8 mouse cellular contexts compared by ENCODE assay signal in the genomic region with DNA sequence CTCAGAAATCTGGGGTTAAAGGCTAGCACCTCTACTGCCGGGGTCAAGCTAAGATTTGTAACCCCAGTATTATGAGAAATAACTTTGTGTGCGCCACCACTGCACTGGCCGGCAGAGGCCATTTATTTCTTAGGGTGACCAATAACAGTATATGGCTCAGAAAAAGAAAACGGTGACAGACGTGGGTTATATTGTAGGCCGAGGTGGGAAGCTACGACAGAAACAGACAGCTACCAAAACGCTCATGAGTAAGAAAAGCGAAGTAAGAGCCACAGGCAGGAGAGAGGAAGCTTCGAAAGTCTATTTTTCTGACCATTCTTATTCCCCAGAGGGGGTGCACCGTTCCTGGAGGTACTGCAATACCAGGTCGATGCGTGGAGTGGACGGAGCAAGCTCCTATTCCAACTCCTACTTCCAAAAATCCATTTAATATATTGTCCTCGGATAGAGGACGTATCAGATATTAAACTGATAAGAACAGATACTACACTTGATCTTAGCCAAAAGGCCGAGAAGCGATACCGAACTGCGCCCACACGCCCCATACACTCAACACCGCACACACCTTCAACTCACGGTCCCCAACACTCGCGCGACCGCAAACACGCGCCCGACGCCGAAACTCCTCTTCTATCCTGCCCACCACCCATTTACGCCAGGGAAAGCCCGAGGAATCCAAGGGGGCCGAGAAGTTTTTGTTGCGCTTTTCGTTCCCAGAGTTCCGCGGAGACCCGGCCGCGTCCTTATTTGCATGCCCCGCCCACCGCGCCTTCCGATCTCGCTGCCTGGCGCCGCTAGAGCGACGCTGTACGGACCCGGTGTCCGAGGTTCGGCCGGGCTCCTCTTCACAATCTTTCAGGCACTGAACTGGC. TPM values are rescaled to one million over a fixed set of nuclear protein-coding genes. Genes with fewer than 3 reads are reported as not detected.
A peak's percentile ranks its signal among the peaks of the same experiment; 100 is the strongest.
DNase-seq lines count a peak whose midpoint lies in the region; ATAC-seq lines count a peak whose summit lies in the region.
"Not testable (repeated sequence)": the region's sequence is repeated elsewhere in the genome, so short reads cannot be mapped to it uniquely, and the experiment has no call there.

No protein-coding gene starts in this region.

- peak; percentile 81 to 85 for DNase-seq in B cell, adult 2 months
- peak; percentile 77 for DNase-seq in kidney, postnatal 14 days
- not testable (repeated sequence) for DNase-seq in liver, embryonic 13.5 days
- DNase-seq in natural killer cell, adult 2 months (ENCODE audit: low spot score in 2 of 2) = peak; percentile 73
- peak; percentile 70 to 90 for DNase-seq in spleen, postnatal 4 days (ENCODE audit: low spot score in 2 of 2)

- WGBS in forebrain, embryonic 12.5 days = under 1% methylated on average over 43 of the region's 56 CpGs
- under 1% methylated on average over 43 of the region's 56 CpGs for WGBS in heart, embryonic 16.5 days
- WGBS in liver, embryonic 13.5 days (ENCODE audit: insufficient replicate concordance) = under 1% methylated on average over 45 of the region's 56 CpGs

- not testable (repeated sequence) for H3K36me3 ChIP-seq in forebrain, embryonic 12.5 days (replicated peaks); heart, embryonic 16.5 days (ENCODE audit: control insufficient read depth, insufficient read depth); liver, embryonic 13.5 days

- H3K4me3 ChIP-seq in forebrain, embryonic 12.5 days (replicated peaks) = peak overlapping the region; percentile 29
- H3K4me3 ChIP-seq in heart, embryonic 16.5 days (ENCODE audit: low read length) = peak overlapping the region; percentile 39
- H3K4me3 ChIP-seq in liver, embryonic 13.5 days (replicated peaks) = peak overlapping the region; percentile 41

- peak overlapping the region; percentile 93 for H3K27ac ChIP-seq in forebrain, embryonic 12.5 days
- H3K27ac ChIP-seq in heart, embryonic 16.5 days (ENCODE audit: low read length) = peak overlapping the region; percentile 87
- peak overlapping the region; percentile 80 for H3K27ac ChIP-seq in liver, embryonic 13.5 days

- peak overlapping the region; percentile 48 for H3K4me2 ChIP-seq in forebrain, embryonic 12.5 days
- peak overlapping the region; percentile 59 for H3K4me2 ChIP-seq in heart, embryonic 16.5 days (ENCODE audit: low read depth, low read length)
- peak overlapping the region; percentile 63 for H3K4me2 ChIP-seq in liver, embryonic 13.5 days

- peak overlapping the region; percentile 44 for H3K9ac ChIP-seq in forebrain, embryonic 12.5 days
- peak overlapping the region; percentile 68 for H3K9ac ChIP-seq in heart, embryonic 16.5 days (ENCODE audit: low read length)
- peak overlapping the region; percentile 63 for H3K9ac ChIP-seq in liver, embryonic 13.5 days

- not testable (repeated sequence) for H3K27me3 ChIP-seq in forebrain, embryonic 12.5 days; heart, embryonic 16.5 days (ENCODE audit: control insufficient read depth, insufficient read depth, low read length); liver, embryonic 13.5 days

- not testable (repeated sequence) for H3K9me3 ChIP-seq in forebrain, embryonic 12.5 days; heart, embryonic 16.5 days (replicated peaks; ENCODE audit: control insufficient read depth, low read length); liver, embryonic 13.5 days (replicated peaks)

- H3K4me1 ChIP-seq in forebrain, embryonic 12.5 days; heart, embryonic 16.5 days (ENCODE audit: control insufficient read depth, insufficient read depth, low read length): not testable (repeated sequence)
- peaks cover 29% of the 10 kb centered on the region for H3K4me1 ChIP-seq in liver, embryonic 13.5 days (replicated peaks)

- ATAC-seq in cerebellum, adult (ENCODE audit: insufficient number of reproducible peaks, low FRiP score, low TSS enrichment) = peak; percentile 75; the same call in 1 of the 2 replicates
- peak; percentile 83 for ATAC-seq in forebrain, embryonic 12.5 days (ENCODE audit: low FRiP score)
- ATAC-seq in heart, embryonic 16.5 days (replicated peaks; ENCODE audit: extremely low read depth, insufficient read depth, low FRiP score) = peak; percentile 78
- peak; percentile 80 for ATAC-seq in liver, embryonic 13.5 days (ENCODE audit: low read depth)

RNA-seq across cellular contexts. Expression of gene Rdm1, which starts 18.7 kb away (rescaled TPM):
- 50.9 and 58.5 TPM in 2 replicates for polyA plus RNA-seq in forebrain, embryonic 12.5 days (2016; fragmentation: Nextera tagmentation; extraction: Ambion mirVana)
- polyA plus RNA-seq in heart, embryonic 16.5 days (2015; fragmentation: Nextera tagmentation; extraction: Ambion mirVana) = 48.5 and 53.1 TPM in 2 replicates
- 8.3 and 8.6 TPM in 2 replicates for polyA plus RNA-seq in liver, embryonic 13.5 days (2015; fragmentation: Nextera tagmentation; extraction: Ambion mirVana)

RNA-seq across cellular contexts. Expression of gene Arl4d, which starts 19.7 kb away (rescaled TPM):
- polyA plus RNA-seq in forebrain, embryonic 12.5 days (2016; fragmentation: Nextera tagmentation; extraction: Ambion mirVana) = 16.2 and 24.1 TPM in 2 replicates
- 6.4 and 7.8 TPM in 2 replicates for polyA plus RNA-seq in heart, embryonic 16.5 days (2015; fragmentation: Nextera tagmentation; extraction: Ambion mirVana)
- polyA plus RNA-seq in liver, embryonic 13.5 days (2015; fragmentation: Nextera tagmentation; extraction: Ambion mirVana) = 1.1 TPM in 2 replicates

RNA-seq across cellular contexts. Expression of gene Gm11634, which starts 46.6 kb away (rescaled TPM):
- not detected in 2 replicates for polyA plus RNA-seq in forebrain, embryonic 12.5 days (2016; fragmentation: Nextera tagmentation; extraction: Ambion mirVana)
- not detected in 2 replicates for polyA plus RNA-seq in heart, embryonic 16.5 days (2015; fragmentation: Nextera tagmentation; extraction: Ambion mirVana)
- polyA plus RNA-seq in liver, embryonic 13.5 days (2015; fragmentation: Nextera tagmentation; extraction: Ambion mirVana) = not detected in 2 replicates
